Mouse (Mus musculus): ENCODE measurements at regions not wholly inside any gene's neighbourhood (a gene's known extent, or its start where the extent isn't known, plus 50 kb on each side); places are given as distances from the start of the nearest gene placed in this dataset.

- Histone ChIP-seq H3K4me3 (replicated peaks) (no peak overlapping the region), H3K27ac (replicated peaks) (no peak overlapping the region), H3K4me2 (no peak overlapping the region), H3K36me3 (no peaks in the 10 kb centered on the region), H3K9me3 (replicated peaks) (no peaks in the 10 kb centered on the region), H3K4me1 (no peaks in the 10 kb centered on the region), H3K27me3 (replicated peaks) (no peaks in the 10 kb centered on the region), H3K9ac (replicated peaks) (no peak overlapping the region)
- 64% methylated on average over 1 of the region's 1 CpGs for WGBS
- ATAC-seq (ENCODE audit: low FRiP score), result no peak
Observed at GRCm38 (mm10) chr8:29686594-29686993, 2239.1 kb downstream of the Poteg start.

DNA sequence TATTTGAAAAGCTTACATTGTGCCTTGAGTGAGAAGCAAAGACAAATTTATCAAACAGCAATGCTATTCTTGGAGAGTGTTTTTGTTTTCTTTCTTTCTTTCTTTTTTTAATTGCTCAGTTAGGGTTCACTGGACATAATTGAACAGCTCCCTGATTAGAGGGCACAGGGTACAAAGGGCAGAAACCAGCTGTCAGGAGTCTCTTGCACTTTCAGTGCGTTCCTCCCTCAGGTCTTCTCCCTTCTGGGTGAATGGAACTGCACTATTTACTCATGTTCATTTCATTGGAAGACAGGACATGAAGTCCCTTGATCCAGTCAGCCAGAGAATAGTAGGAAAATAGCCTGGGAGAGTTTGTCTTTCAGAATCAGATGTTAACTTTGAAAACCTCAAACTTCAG is 2248.2 kb downstream of the Poteg start:
- H3K36me3 ChIP-seq, result no peaks in the 10 kb centered on the region
- no peak overlapping the region for H3K27ac ChIP-seq (replicated peaks)
- H3K27me3 ChIP-seq (replicated peaks), result no peaks in the 10 kb centered on the region
- H3K9ac ChIP-seq (replicated peaks), result no peak overlapping the region
- no peaks in the 10 kb centered on the region for H3K9me3 ChIP-seq (replicated peaks)
- no peak overlapping the region for H3K4me3 ChIP-seq (replicated peaks)
- no peak for ATAC-seq (ENCODE audit: low FRiP score)
- WGBS, result 24% methylated on average over 1 of the region's 1 CpGs
- H3K4me1 ChIP-seq, result no peaks in the 10 kb centered on the region
- H3K4me2 ChIP-seq, result no peak overlapping the region

Data from neural tube, embryonic 15.5 days (tissue).